Mouse (Mus musculus) E14TG2a.4 (cell line): Measurements from ENCODE around the gene Pcdh11x.

Experiments used
- CTCF ChIP-seq: conservative IDR thresholded peaks from 2 replicates; pipeline ENCODE4 v1.5.1; 2014; ENCODE audit warnings: low read length
- NANOG ChIP-seq: IDR thresholded peaks from 2 replicates; pipeline ENCODE4 v1.6.1; 2014; ENCODE audit warnings: borderline replicate concordance, low read length, mixed read lengths
- POU5F1 ChIP-seq: IDR thresholded peaks from 2 replicates; pipeline ENCODE4 v1.6.1; 2014; ENCODE audit warnings: low read length, borderline replicate concordance

GRCm38 (mm10) chrX:120291696-120292095, 1.6 kb downstream of the Pcdh11x start:
- TF ChIP-seq CTCF (no peak), NANOG (no peak), POU5F1 (no peak)
